Mouse (Mus musculus) lung, embryonic 14.5 days (tissue): ENCODE results near the gene Csf3r. TPM values are rescaled to one million over a fixed set of nuclear protein-coding genes. Genes with fewer than 3 reads are reported as not detected.

Experiments used
- ATAC-seq: fragments of 200-750 bp; cut with Nextera tagmentation; 2 replicates; pipeline ENCODE4 v1.8.0; 2017; ENCODE audit warnings: mild to moderate bottlenecking, moderate TSS enrichment, moderate library complexity; ENCODE audit not compliant: insufficient read depth
- DNase-seq: peaks from one replicate; pipeline ENCODE4 v3.0.0-alpha.2; 2015
- H3K27ac ChIP-seq: fragments of 300-500 bp; sonication (generic); 2 replicates; pipeline ENCODE4 v1.5.1; 2014; ENCODE audit warnings: low read depth, mild to moderate bottlenecking, moderate library complexity
- H3K27me3 ChIP-seq: fragments of 300-500 bp; sonication (generic); 2 replicates; pipeline ENCODE4 v1.6.1; 2014; ENCODE audit warnings: low read length, control low read depth; ENCODE audit not compliant: insufficient read depth
- H3K36me3 ChIP-seq: fragments of 300-500 bp; sonication (generic); 2 replicates; pipeline ENCODE4 v1.6.1; 2014; ENCODE audit warnings: control low read depth; ENCODE audit not compliant: insufficient read depth
- H3K4me1 ChIP-seq: fragments of 300-500 bp; sonication (generic); 2 replicates; pipeline ENCODE4 v1.6.1; 2014; ENCODE audit warnings: antibody characterized with exemption, control low read depth; ENCODE audit not compliant: insufficient read depth
- H3K4me2 ChIP-seq: fragments of 300-500 bp; sonication (generic); 2 replicates; pipeline ENCODE4 v1.6.1; 2014; ENCODE audit warnings: mild to moderate bottlenecking
- H3K4me3 ChIP-seq: fragments of 300-500 bp; sonication (generic); 2 replicates; pipeline ENCODE4 v1.5.1; 2014; ENCODE audit warnings: low read depth, low read length
- H3K9ac ChIP-seq: fragments of 300-500 bp; sonication (generic); 2 replicates; pipeline ENCODE4 v1.6.1; 2014
- H3K9me3 ChIP-seq: fragments of 300-500 bp; sonication (generic); 2 replicates; pipeline ENCODE4 v1.6.1; 2016; ENCODE audit warnings: low read depth, low read length, control low read depth
- CTCF ChIP-seq: IDR thresholded peaks from 2 replicates; pipeline ENCODE4 v1.5.1; 2016; ENCODE audit warnings: antibody characterized with exemption, low read depth
- WGBS: fragments of 180-500 bp; shearing (Covaris S2); extraction: QIAGEN DNeasy Blood & Tissue Kit; methylation state at CpG from one replicate; pipeline ENCODE4 v1.1.7; 2014; 5-methylcytosine and 5-hydroxymethylcytosine counted together
- polyA plus RNA-seq: library from polyadenylated mRNA; unstranded; fragments of >200 nt; fragmentation: Nextera tagmentation; extraction: Ambion mirVana; gene quantifications from 2 replicates; pipeline ENCODE4 v1.2.1, GENCODE M21; 2014

Gene Csf3r
- polyA plus RNA-seq, 1 experiment from 2014 or later, result 2.3 TPM

GRCm38 (mm10) chr4:126058134-126058996, 34.0 kb downstream of the Csf3r start, which contains the start of gene Oscp1:
Gene Oscp1, plus strand, starts transcription at chr4:126058565.
- peak; percentile 98 for ATAC-seq
- Histone ChIP-seq H3K27me3 (no peaks in the 10 kb centered on the region), H3K4me2 (peak within 1 kb of the TSS; percentile 87), H3K36me3 (peaks cover 25% of the 10 kb centered on the region), H3K4me3 (peak within 1 kb of the TSS; percentile 64), H3K9me3 (no peaks in the 10 kb centered on the region), H3K9ac (peak within 1 kb of the TSS; percentile 69), H3K4me1 (no peaks in the 10 kb centered on the region), H3K27ac (peak within 1 kb of the TSS; percentile 76)
- peak; percentile 97 for DNase-seq
- no peak for TF ChIP-seq CTCF
- under 1% methylated on average over 57 of the region's 57 CpGs for WGBS

DNA sequence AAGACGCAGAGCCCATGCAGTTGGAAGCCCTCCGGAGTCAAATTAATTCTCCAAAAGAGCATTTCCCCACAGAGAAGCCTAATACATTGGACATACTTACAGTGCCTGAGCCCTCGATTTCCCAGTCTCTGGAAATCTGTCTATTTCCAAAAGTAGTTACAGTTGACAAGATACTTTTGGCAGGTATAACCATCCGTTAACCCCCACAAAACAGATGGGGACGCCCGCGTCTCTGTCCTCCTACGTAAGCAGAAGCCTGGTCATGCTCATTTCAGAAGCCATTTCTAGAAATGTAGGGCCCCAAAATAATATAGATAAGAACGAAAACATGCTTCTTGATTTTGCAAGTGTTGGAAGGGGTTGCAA, 34.6 kb downstream of the Csf3r start:
- DNase-seq, result no peak
- H3K4me3 ChIP-seq, result peak overlapping the region; percentile 64
- peaks cover 19% of the 10 kb centered on the region for H3K36me3 ChIP-seq

GRCm38 (mm10) chr4:126062856-126063255, 38.5 kb downstream of the Csf3r start:
- Histone ChIP-seq H3K4me1 (no peaks in the 10 kb centered on the region), H3K4me2 (no peak overlapping the region), H3K4me3 (no peak overlapping the region), H3K9ac (no peak overlapping the region), H3K27me3 (no peaks in the 10 kb centered on the region), H3K36me3 (no peaks in the 10 kb centered on the region), H3K27ac (no peak overlapping the region), H3K9me3 (no peaks in the 10 kb centered on the region)
- ATAC-seq, result no peak
- no peak for TF ChIP-seq CTCF
- DNase-seq, result no peak
- WGBS, result 25% methylated on average over 1 of the region's 1 CpGs

More for the DNA sequence above, 34.6 kb downstream of the Csf3r start:
- H3K27ac ChIP-seq, result no peak overlapping the region
- H3K4me1 ChIP-seq, result no peaks in the 10 kb centered on the region
- H3K9me3 ChIP-seq, result no peaks in the 10 kb centered on the region
- ATAC-seq, result no peak
- H3K27me3 ChIP-seq, result no peaks in the 10 kb centered on the region
- no peak for TF ChIP-seq CTCF
- WGBS, result 32% methylated on average over 9 of the region's 9 CpGs
- peak overlapping the region; percentile 69 for H3K9ac ChIP-seq
- H3K4me2 ChIP-seq, result peak overlapping the region; percentile 87

DNA sequence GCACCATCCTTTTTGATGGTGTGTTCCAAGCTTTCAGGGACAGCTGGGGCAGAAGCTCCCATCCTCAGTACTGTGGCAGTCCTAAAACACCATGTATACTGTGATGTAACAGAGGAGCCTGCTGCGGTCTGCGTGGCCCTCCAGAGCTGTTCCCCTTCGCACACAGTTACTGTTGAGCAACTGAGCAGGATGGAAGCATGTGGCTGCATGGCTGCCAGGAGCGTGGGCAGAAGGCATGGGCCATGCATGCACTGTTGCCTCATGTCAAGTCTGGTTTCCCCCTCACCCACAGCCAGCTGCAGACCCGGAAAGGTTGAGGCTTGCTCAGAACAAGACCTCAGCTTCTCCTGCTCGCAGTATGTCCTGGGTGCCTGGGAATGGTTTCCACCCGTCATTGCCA, 40.9 kb downstream of the Csf3r start:
- TF ChIP-seq CTCF, result no peak
- Histone ChIP-seq H3K27ac (no peak overlapping the region), H3K4me1 (no peaks in the 10 kb centered on the region), H3K9ac (no peak overlapping the region), H3K27me3 (no peaks in the 10 kb centered on the region), H3K4me3 (no peak overlapping the region), H3K36me3 (no peaks in the 10 kb centered on the region), H3K9me3 (no peaks in the 10 kb centered on the region), H3K4me2 (no peak overlapping the region)
- DNase-seq, result no peak
- no peak for ATAC-seq
- WGBS, result 84% methylated on average over 7 of the region's 7 CpGs

- Histone ChIP-seq H3K9me3 (no peaks in the 10 kb centered on the region), H3K4me2 (no peak overlapping the region), H3K4me3 (no peak overlapping the region), H3K36me3 (no peaks in the 10 kb centered on the region), H3K9ac (no peak overlapping the region), H3K27ac (no peak overlapping the region), H3K4me1 (no peaks in the 10 kb centered on the region), H3K27me3 (no peaks in the 10 kb centered on the region)
- WGBS, result 57% methylated on average over 15 of the region's 15 CpGs
- ATAC-seq, result no peak
- peak; percentile 4 for DNase-seq
- no peak for TF ChIP-seq CTCF
Measured at GRCm38 (mm10) chr4:126067401-126068077, 43.2 kb downstream of the Csf3r start.

DNA sequence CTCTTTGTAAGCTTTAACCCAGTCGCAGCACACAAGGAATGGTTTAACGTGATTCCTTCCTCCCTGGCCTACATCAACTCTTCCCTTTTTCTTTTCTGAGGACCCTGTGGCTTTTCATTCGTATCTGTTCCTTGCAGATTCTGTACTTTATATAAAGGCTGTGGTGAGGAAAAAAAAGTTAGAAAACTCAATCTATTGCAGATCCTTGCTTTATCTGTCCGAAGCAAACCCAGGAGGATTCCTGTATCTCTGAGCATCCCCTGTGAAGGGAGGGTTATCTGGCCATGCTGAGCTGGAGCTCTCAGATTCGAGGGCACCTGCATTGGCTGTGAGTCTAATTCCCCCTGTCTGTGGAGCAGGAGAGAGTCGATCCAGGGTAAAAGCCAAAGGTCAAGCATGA, 44.5 kb downstream of the Csf3r start:
- Histone ChIP-seq H3K36me3 (no peaks in the 10 kb centered on the region), H3K27ac (no peak overlapping the region), H3K9ac (no peak overlapping the region), H3K4me2 (no peak overlapping the region), H3K27me3 (no peaks in the 10 kb centered on the region), H3K4me1 (no peaks in the 10 kb centered on the region), H3K9me3 (no peaks in the 10 kb centered on the region), H3K4me3 (no peak overlapping the region)
- no peak for TF ChIP-seq CTCF
- 80% methylated on average over 6 of the region's 6 CpGs for WGBS
- no peak for DNase-seq
- no peak for ATAC-seq

GRCm38 (mm10) chr4:126077833-126078232, 53.5 kb downstream of the Csf3r start:
- Histone ChIP-seq H3K4me3 (no peak overlapping the region), H3K36me3 (no peaks in the 10 kb centered on the region), H3K9ac (no peak overlapping the region), H3K9me3 (no peaks in the 10 kb centered on the region), H3K4me2 (no peak overlapping the region), H3K4me1 (no peaks in the 10 kb centered on the region), H3K27ac (no peak overlapping the region), H3K27me3 (no peaks in the 10 kb centered on the region)
- TF ChIP-seq CTCF, result no peak
- peak; percentile 7 for DNase-seq
- WGBS, result 75% methylated on average over 6 of the region's 6 CpGs
- ATAC-seq, result no peak
